Mouse (Mus musculus) midbrain, postnatal 0 days (tissue): ENCODE data around the gene Cacna1b. TPM values are rescaled to one million over a fixed set of nuclear protein-coding genes. Genes with fewer than 3 reads are reported as not detected.

Experiments
- ATAC-seq: fragments of 200-750 bp; cut with Nextera tagmentation; 2 replicates; pipeline ENCODE4 v1.8.0; 2017; ENCODE audit warnings: moderate number of reproducible peaks, mild to moderate bottlenecking, moderate TSS enrichment, moderate library complexity; ENCODE audit not compliant: low FRiP score
- DNase-seq: peaks from one replicate; pipeline ENCODE4 v3.0.0-alpha.2; 2015; ENCODE audit warnings: low spot score
- H3K27ac ChIP-seq: fragments of 300-500 bp; sonication (generic); 2 replicates; pipeline ENCODE4 v1.5.1; 2014; ENCODE audit warnings: low read depth, mild to moderate bottlenecking, low read length, mixed read lengths
- H3K27me3 ChIP-seq: fragments of 300-500 bp; sonication (generic); 2 replicates; pipeline ENCODE4 v1.6.1; 2014; ENCODE audit warnings: low read length, control low read depth, mixed read lengths; ENCODE audit not compliant: insufficient read depth
- H3K36me3 ChIP-seq: fragments of 300-500 bp; sonication (generic); 2 replicates; pipeline ENCODE4 v1.6.1; 2014; ENCODE audit warnings: low read length, control low read depth, mixed read lengths; ENCODE audit not compliant: insufficient read depth
- H3K4me1 ChIP-seq: fragments of 300-500 bp; sonication (generic); 2 replicates; pipeline ENCODE4 v1.6.1; 2014; ENCODE audit warnings: mild to moderate bottlenecking, control low read depth, antibody characterized with exemption, low read length, mixed read lengths; ENCODE audit not compliant: insufficient read depth
- H3K4me2 ChIP-seq: fragments of 300-500 bp; sonication (generic); 2 replicates; pipeline ENCODE4 v1.6.1; 2014; ENCODE audit warnings: low read depth, mild to moderate bottlenecking, low read length, mixed read lengths; ENCODE audit not compliant: poor library complexity, severe bottlenecking
- H3K4me3 ChIP-seq: fragments of 300-500 bp; sonication (generic); 2 replicates; pipeline ENCODE4 v1.5.1; 2014; ENCODE audit warnings: low read depth, mild to moderate bottlenecking, low read length, moderate library complexity
- H3K9ac ChIP-seq: fragments of 300-500 bp; sonication (generic); replicated peaks from 2 replicates; pipeline ENCODE4 v1.6.1; 2014; ENCODE audit warnings: mild to moderate bottlenecking, low read length, moderate library complexity, mixed read lengths; ENCODE audit not compliant: poor library complexity, severe bottlenecking
- H3K9me3 ChIP-seq: fragments of 300-500 bp; sonication (generic); 2 replicates; pipeline ENCODE4 v1.6.1; 2016; ENCODE audit warnings: low read length, control low read depth
- CTCF ChIP-seq: IDR thresholded peaks from 2 replicates; pipeline ENCODE4 v1.5.1; 2016; ENCODE audit warnings: antibody characterized with exemption, mild to moderate bottlenecking
- WGBS: fragments of 180-500 bp; shearing (Covaris S2); extraction: QIAGEN DNeasy Blood & Tissue Kit; methylation state at CpG from one replicate; pipeline ENCODE4 v1.1.7; 2014; 5-methylcytosine and 5-hydroxymethylcytosine counted together
- polyA plus RNA-seq: library from polyadenylated mRNA; unstranded; fragments of >200 nt; fragmentation: Nextera tagmentation; extraction: Ambion mirVana; gene quantifications from 2 replicates; pipeline ENCODE4 v1.2.1, GENCODE M21; 2015
- total RNA-seq: library from RNA; depleted of rRNA; stranded (reverse); fragments of >200 nt; gene quantifications from 2 replicates; pipeline ENCODE4 v1.2.3, GENCODE M21; 2014

Cacna1b gene
- total and polyA plus RNA-seq, 2 experiments from 2014 or later: 13.3 to 97.6 TPM

DNA sequence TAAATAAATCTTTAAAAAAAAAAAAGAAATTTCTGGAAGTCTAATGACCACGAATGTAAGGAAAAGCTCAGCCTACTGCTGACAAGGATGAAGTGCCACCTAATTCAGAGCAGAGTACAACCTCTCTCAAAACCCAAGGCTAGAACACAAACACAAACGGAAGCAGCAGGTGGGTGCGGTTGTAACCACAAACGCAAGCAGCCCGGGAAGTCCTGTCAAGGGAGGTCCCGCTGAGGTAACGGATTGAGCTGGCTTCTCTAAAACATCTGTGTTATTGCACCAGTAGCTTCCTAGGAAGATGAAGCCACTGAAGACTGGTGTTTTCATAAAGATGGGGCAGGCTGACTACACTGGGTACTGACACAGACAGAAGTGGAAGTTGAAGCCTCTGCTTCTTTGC is 15.1 kb downstream of the Cacna1b start:
- Histone ChIP-seq H3K27ac (no peak overlapping the region), H3K4me3 (no peak overlapping the region), H3K4me2 (no peak overlapping the region), H3K36me3 (peaks cover 27% of the 10 kb centered on the region), H3K9ac (no peak overlapping the region), H3K27me3 (no peaks in the 10 kb centered on the region), H3K4me1 (no peaks in the 10 kb centered on the region), H3K9me3 (no peaks in the 10 kb centered on the region)
- ATAC-seq: no peak
- WGBS: 76% methylated on average over 7 of the region's 7 CpGs
- no peak for TF ChIP-seq CTCF
- no peak for DNase-seq

GRCm38 (mm10) chr2:24739701-24740100 is 23.3 kb downstream of the Cacna1b start:
- WGBS: 90% methylated on average over 5 of the region's 5 CpGs
- TF ChIP-seq CTCF: no peak
- Histone ChIP-seq H3K4me1 (no peaks in the 10 kb centered on the region), H3K9ac (no peak overlapping the region), H3K27ac (no peak overlapping the region), H3K27me3 (no peaks in the 10 kb centered on the region), H3K4me2 (no peak overlapping the region), H3K9me3 (no peaks in the 10 kb centered on the region), H3K4me3 (no peak overlapping the region), H3K36me3 (no peaks in the 10 kb centered on the region; the same call in 1 of the 2 replicates)
- no peak for DNase-seq
- ATAC-seq: no peak

GRCm38 (mm10) chr2:24733157-24733556 is 29.8 kb downstream of the Cacna1b start:
- Histone ChIP-seq H3K4me1 (no peaks in the 10 kb centered on the region), H3K36me3 (peaks cover 39% of the 10 kb centered on the region), H3K27me3 (no peaks in the 10 kb centered on the region), H3K4me2 (no peak overlapping the region), H3K4me3 (no peak overlapping the region), H3K9me3 (no peaks in the 10 kb centered on the region), H3K9ac (no peak overlapping the region), H3K27ac (no peak overlapping the region)
- WGBS: 83% methylated on average over 4 of the region's 4 CpGs
- no peak for TF ChIP-seq CTCF
- DNase-seq (no peak), ATAC-seq (no peak)

DNA sequence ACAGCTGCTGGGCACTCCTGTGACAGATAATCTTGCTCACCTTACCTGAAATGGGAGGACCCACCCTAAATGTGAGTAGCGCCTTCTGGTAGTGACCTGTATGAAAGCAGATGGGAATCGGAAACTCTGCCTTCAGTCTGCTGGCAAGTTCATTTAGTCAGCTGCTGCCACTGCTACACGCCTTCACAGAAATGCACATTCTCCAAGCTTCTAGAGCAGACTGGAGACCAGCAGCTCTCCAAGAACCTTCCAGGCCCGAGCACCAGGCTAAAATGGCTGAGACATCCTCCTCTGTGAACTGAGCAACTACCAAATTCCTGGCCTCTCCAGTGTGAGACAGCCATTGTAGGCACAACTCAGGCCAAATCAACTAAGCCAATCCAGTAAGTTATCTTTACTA is 37.1 kb downstream of the Cacna1b start:
- peaks cover 26% of the 10 kb centered on the region for H3K36me3 ChIP-seq
- H3K4me1 ChIP-seq: no peaks in the 10 kb centered on the region
- no peaks in the 10 kb centered on the region for H3K27me3 ChIP-seq
- TF ChIP-seq CTCF: no peak
- H3K9ac ChIP-seq: no peak overlapping the region
- DNase-seq (no peak), ATAC-seq (no peak)
- H3K27ac ChIP-seq: no peak overlapping the region
- H3K4me3 ChIP-seq: no peak overlapping the region
- no peak overlapping the region for H3K4me2 ChIP-seq
- H3K9me3 ChIP-seq: no peaks in the 10 kb centered on the region
- WGBS: 91% methylated on average over 4 of the region's 4 CpGs

GRCm38 (mm10) chr2:24719645-24720379 is 43.1 kb downstream of the Cacna1b start:
- 94% methylated on average over 14 of the region's 14 CpGs for WGBS
- ATAC-seq: no peak
- peaks cover 35% of the 10 kb centered on the region for H3K36me3 ChIP-seq

DNA sequence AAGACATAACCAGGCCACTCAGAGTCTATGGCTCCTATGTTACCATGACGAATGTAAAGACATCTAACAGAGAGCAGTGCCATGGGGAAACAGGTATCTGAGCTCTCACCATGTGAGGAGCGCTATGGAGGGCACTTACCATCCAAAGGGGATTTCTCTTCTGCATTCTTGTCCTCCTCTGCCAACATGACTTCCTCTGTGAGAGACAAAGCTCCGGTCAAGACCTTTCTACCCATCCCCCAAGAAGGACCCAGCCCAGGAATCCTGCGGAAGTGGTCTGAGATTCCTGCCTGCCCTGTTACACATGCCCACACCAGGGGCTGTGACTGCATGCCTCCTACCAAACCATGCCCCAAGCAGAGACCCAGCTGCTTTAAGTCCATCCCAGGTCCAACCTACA is 44.0 kb downstream of the Cacna1b start:
- H3K4me3 ChIP-seq: no peak overlapping the region
- H3K27me3 ChIP-seq: no peaks in the 10 kb centered on the region
- no peaks in the 10 kb centered on the region for H3K4me1 ChIP-seq
- WGBS: 91% methylated on average over 4 of the region's 4 CpGs
- TF ChIP-seq CTCF: no peak
- H3K9ac ChIP-seq: no peak overlapping the region
- no peaks in the 10 kb centered on the region for H3K9me3 ChIP-seq
- ATAC-seq (no peak), DNase-seq (no peak)
- H3K27ac ChIP-seq: no peak overlapping the region
- no peak overlapping the region for H3K4me2 ChIP-seq
- H3K36me3 ChIP-seq: peaks cover 35% of the 10 kb centered on the region

More at GRCm38 (mm10) chr2:24719645-24720379, 43.1 kb downstream of the Cacna1b start:
- Histone ChIP-seq H3K9ac (no peak overlapping the region), H3K27me3 (no peaks in the 10 kb centered on the region), H3K4me2 (no peak overlapping the region), H3K9me3 (no peaks in the 10 kb centered on the region), H3K4me3 (no peak overlapping the region), H3K4me1 (no peaks in the 10 kb centered on the region), H3K27ac (no peak overlapping the region)
- TF ChIP-seq CTCF: no peak
- DNase-seq: no peak
